Mouse (Mus musculus) spleen, adult 10 weeks (tissue): Measurements from ENCODE around the gene Armc10. TPM values are rescaled to one million over a fixed set of nuclear protein-coding genes. Genes with fewer than 3 reads are reported as not detected.

Source experiments
- polyA plus RNA-seq: library from polyadenylated mRNA; stranded (reverse); fragments of 350-450 nt; fragmentation: Illumina TruSeq; extraction: RNeasy Lipid Tissue Mini Kit (QIAGEN cat#74804); gene quantifications from one replicate; pipeline ENCODE4 v1.2.3, GENCODE M21; 2015; ENCODE audit warnings: low replicate concordance; ENCODE audit not compliant: insufficient read depth

The Armc10 gene
- 57.2 TPM for polyA plus RNA-seq

DNA sequence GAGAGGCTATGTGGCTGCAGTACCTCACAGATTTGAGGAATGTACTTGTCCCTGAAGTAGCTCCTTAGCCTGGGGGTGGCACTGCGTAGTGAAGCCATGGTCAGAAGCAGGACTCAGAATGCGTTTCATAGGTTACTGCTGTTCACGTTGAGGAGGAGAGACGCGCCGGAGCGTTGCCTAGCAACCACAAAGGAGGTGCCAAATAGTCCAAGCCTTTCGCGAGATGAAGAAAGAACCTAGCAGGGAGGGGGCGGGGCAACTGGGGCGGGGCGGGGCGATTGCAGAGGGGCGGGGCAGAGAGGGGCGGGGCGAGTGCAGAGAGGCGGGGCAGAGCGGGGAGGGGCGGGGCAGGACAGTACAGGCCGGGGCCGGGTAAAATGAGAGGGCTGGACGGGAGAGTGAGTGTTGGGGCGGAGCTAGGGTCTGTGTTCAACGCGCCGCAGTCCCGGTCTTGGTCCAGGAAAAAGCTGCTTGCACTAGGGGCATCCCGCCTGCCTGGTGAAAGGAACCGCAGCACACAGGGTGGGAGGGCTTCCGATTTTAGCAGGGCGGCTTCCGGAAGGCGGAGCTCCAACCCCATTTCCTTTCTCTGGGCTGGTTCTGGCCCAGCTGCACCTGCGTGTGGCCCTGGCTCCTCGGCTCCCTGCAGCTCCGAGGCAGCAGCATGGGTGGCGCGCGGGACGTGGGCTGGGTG lies at the start of gene Armc10, which contains the start of gene Fbxl13:
Armc10 (plus strand) TSS at position 375 of the 694 bp plus-strand sequence.
Fbxl13 (minus strand) TSS at position 196 of the 694 bp plus-strand sequence.

GRCm38 (mm10) chr5:21701351-21702008 lies 55.9 kb downstream of the Armc10 start, which contains the start of gene Napepld:
Gene Napepld (minus strand): TSS chr5:21701396.

Other genes starting within 250 kb of the Armc10 start
- gene Ccdc146, start 221.1 kb upstream of the Armc10 start, polyA plus RNA-seq: 0.23 TPM
- 7.7 TPM for gene Fam185a, start 220.9 kb upstream of the Armc10 start, polyA plus RNA-seq
- 0.18 TPM for gene Lrrc17, start 102.3 kb upstream of the Armc10 start, polyA plus RNA-seq
- gene Fbxl13, start 179 bp upstream of the Armc10 start, polyA plus RNA-seq: 0.15 TPM
- gene Napepld, start 55.6 kb downstream of the Armc10 start, polyA plus RNA-seq: 1.7 TPM
- 66.7 TPM for gene Pmpcb, start 91.3 kb downstream of the Armc10 start, polyA plus RNA-seq
- 88.5 TPM for gene Dnajc2, start 139.4 kb downstream of the Armc10 start, polyA plus RNA-seq
- gene Psmc2, start 139.5 kb downstream of the Armc10 start, polyA plus RNA-seq: 94.5 TPM
- gene Slc26a5, start 219.8 kb downstream of the Armc10 start, polyA plus RNA-seq: not detected